Mouse (Mus musculus) liver, embryonic 16.5 days (tissue): ENCODE data around the gene Wdr81. TPM values are rescaled to one million over a fixed set of nuclear protein-coding genes. Genes with fewer than 3 reads are reported as not detected.

Experiments
- ATAC-seq: fragments of 200-750 bp; cut with Nextera tagmentation; 2 replicates; pipeline ENCODE4 v1.8.0; 2017; ENCODE audit warnings: low read depth, mild to moderate bottlenecking, moderate number of reproducible peaks, moderate library complexity
- H3K27ac ChIP-seq: fragments of 300-500 bp; sonication (generic); 2 replicates; pipeline ENCODE4 v1.5.1; 2014; ENCODE audit warnings: mild to moderate bottlenecking, low read length
- H3K27me3 ChIP-seq: fragments of 300-500 bp; sonication (generic); 2 replicates; pipeline ENCODE4 v1.6.1; 2014; ENCODE audit warnings: low read depth, low read length, mixed read lengths; ENCODE audit not compliant: control insufficient read depth, insufficient read depth
- H3K36me3 ChIP-seq: fragments of 300-500 bp; sonication (generic); 2 replicates; pipeline ENCODE4 v1.6.1; 2014; ENCODE audit warnings: mild to moderate bottlenecking; ENCODE audit not compliant: control insufficient read depth, insufficient read depth
- H3K4me1 ChIP-seq: fragments of 300-500 bp; sonication (generic); 2 replicates; pipeline ENCODE4 v1.6.1; 2014; ENCODE audit warnings: low read depth, low read length, mixed read lengths; ENCODE audit not compliant: control insufficient read depth
- H3K4me2 ChIP-seq: fragments of 300-500 bp; sonication (generic); 2 replicates; pipeline ENCODE4 v1.6.1; 2014; ENCODE audit warnings: low read depth, low read length, mixed read lengths
- H3K4me3 ChIP-seq: fragments of 300-500 bp; sonication (generic); 2 replicates; pipeline ENCODE4 v1.5.1; 2014; ENCODE audit warnings: low read depth, mild to moderate bottlenecking, low read length
- H3K9ac ChIP-seq: fragments of 300-500 bp; sonication (generic); 2 replicates; pipeline ENCODE4 v1.6.1; 2014; ENCODE audit warnings: low read depth, low read length
- H3K9me3 ChIP-seq: fragments of 300-500 bp; sonication (generic); replicated peaks from 2 replicates; pipeline ENCODE4 v1.6.1; 2016; ENCODE audit warnings: low read length; ENCODE audit not compliant: control insufficient read depth
- WGBS: fragments of 180-500 bp; shearing (Covaris S2); extraction: QIAGEN DNeasy Blood & Tissue Kit; methylation state at CpG from one replicate; pipeline ENCODE4 v1.1.7; 2014; ENCODE audit not compliant: insufficient replicate concordance; 5-methylcytosine and 5-hydroxymethylcytosine counted together
- polyA plus RNA-seq: library from polyadenylated mRNA; unstranded; fragments of >200 nt; fragmentation: Nextera tagmentation; extraction: Ambion mirVana; gene quantifications from 2 replicates; pipeline ENCODE4 v1.2.1, GENCODE M21; 2015

Gene Wdr81
- polyA plus RNA-seq, 1 experiment from 2014 or later: 24.9 TPM

- Histone ChIP-seq H3K4me1 (peaks cover 31% of the 10 kb centered on the region), H3K4me2 (no peak overlapping the region), H3K9me3 (peaks cover 3% of the 10 kb centered on the region; the same call in 1 of the 2 replicates), H3K36me3 (peaks cover 9% of the 10 kb centered on the region), H3K9ac (no peak overlapping the region), H3K27ac (no peak overlapping the region), H3K27me3 (no peaks in the 10 kb centered on the region), H3K4me3 (no peak overlapping the region)
- ATAC-seq: no peak
- WGBS: 57% methylated on average over 3 of the region's 3 CpGs
These were observed 16.2 kb upstream of the Wdr81 start for GRCm38 (mm10) chr11:75470675-75471074.

GRCm38 (mm10) chr11:75469261-75469660 lies 14.7 kb upstream of the Wdr81 start:
- Histone ChIP-seq H3K27ac (no peak overlapping the region), H3K36me3 (peaks cover 23% of the 10 kb centered on the region), H3K4me3 (no peak overlapping the region), H3K9ac (no peak overlapping the region), H3K27me3 (no peaks in the 10 kb centered on the region), H3K4me1 (peaks cover 35% of the 10 kb centered on the region), H3K9me3 (peaks cover 3% of the 10 kb centered on the region; the same call in 1 of the 2 replicates), H3K4me2 (no peak overlapping the region)
- WGBS: 79% methylated on average over 4 of the region's 4 CpGs
- ATAC-seq: no peak

GRCm38 (mm10) chr11:75468410-75468809 lies 13.9 kb upstream of the Wdr81 start:
- H3K4me3 ChIP-seq: peak overlapping the region; percentile 56
- no peaks in the 10 kb centered on the region for H3K27me3 ChIP-seq
- H3K36me3 ChIP-seq: peaks cover 27% of the 10 kb centered on the region
- H3K27ac ChIP-seq: peak overlapping the region; percentile 54; the same call in 1 of the 2 replicates
- H3K9ac ChIP-seq: peak overlapping the region; percentile 56
- H3K4me2 ChIP-seq: peak overlapping the region; percentile 69
- peaks cover 41% of the 10 kb centered on the region for H3K4me1 ChIP-seq
- 52% methylated on average over 7 of the region's 7 CpGs for WGBS
- no peak for ATAC-seq
- peaks cover 3% of the 10 kb centered on the region; the same call in 1 of the 2 replicates for H3K9me3 ChIP-seq

- Histone ChIP-seq H3K9ac (peak overlapping the region; percentile 56), H3K9me3 (peaks cover 3% of the 10 kb centered on the region; the same call in 1 of the 2 replicates), H3K27ac (peak overlapping the region; percentile 54), H3K4me3 (peak overlapping the region; percentile 56), H3K4me1 (peaks cover 43% of the 10 kb centered on the region), H3K36me3 (peaks cover 29% of the 10 kb centered on the region), H3K27me3 (no peaks in the 10 kb centered on the region), H3K4me2 (peak overlapping the region; percentile 69)
- ATAC-seq: peak; percentile 75
- 15% methylated on average over 19 of the region's 19 CpGs for WGBS
These were observed 13.1 kb upstream of the Wdr81 start for GRCm38 (mm10) chr11:75467512-75468215.

- Histone ChIP-seq H3K4me1 (peaks cover 42% of the 10 kb centered on the region), H3K9ac (no peak overlapping the region), H3K27me3 (no peaks in the 10 kb centered on the region), H3K4me3 (no peak overlapping the region), H3K9me3 (peaks cover 3% of the 10 kb centered on the region; the same call in 1 of the 2 replicates), H3K4me2 (peak overlapping the region; percentile 69), H3K36me3 (peaks cover 29% of the 10 kb centered on the region), H3K27ac (no peak overlapping the region)
- WGBS: 95% methylated on average over 4 of the region's 4 CpGs
- no peak for ATAC-seq
These were observed 12.4 kb upstream of the Wdr81 start for GRCm38 (mm10) chr11:75466731-75467505.

- Histone ChIP-seq H3K4me2 (no peak overlapping the region), H3K36me3 (peaks cover 29% of the 10 kb centered on the region), H3K27me3 (no peaks in the 10 kb centered on the region), H3K4me1 (peaks cover 44% of the 10 kb centered on the region), H3K27ac (no peak overlapping the region), H3K4me3 (no peak overlapping the region), H3K9me3 (peaks cover 3% of the 10 kb centered on the region; the same call in 1 of the 2 replicates), H3K9ac (no peak overlapping the region)
- WGBS: 77% methylated on average over 6 of the region's 6 CpGs
- no peak for ATAC-seq
These were observed 10.5 kb upstream of the Wdr81 start for GRCm38 (mm10) chr11:75465051-75465450.

GRCm38 (mm10) chr11:75464417-75464816 lies 9.9 kb upstream of the Wdr81 start:
- WGBS: 80% methylated on average over 6 of the region's 6 CpGs
- Histone ChIP-seq H3K9me3 (peaks cover 3% of the 10 kb centered on the region; the same call in 1 of the 2 replicates), H3K4me2 (no peak overlapping the region), H3K4me3 (no peak overlapping the region), H3K9ac (no peak overlapping the region), H3K27me3 (no peaks in the 10 kb centered on the region), H3K4me1 (peaks cover 49% of the 10 kb centered on the region), H3K27ac (no peak overlapping the region), H3K36me3 (peaks cover 29% of the 10 kb centered on the region)
- ATAC-seq: no peak

- peak overlapping the region; percentile 77 for H3K4me3 ChIP-seq
- peak overlapping the region; percentile 98 for H3K27ac ChIP-seq
- no peak for ATAC-seq
- H3K4me2 ChIP-seq: peak overlapping the region; percentile 84
- no peaks in the 10 kb centered on the region for H3K27me3 ChIP-seq
- WGBS: 71% methylated on average over 4 of the region's 4 CpGs
- H3K9ac ChIP-seq: peak overlapping the region; percentile 83
- H3K9me3 ChIP-seq: peaks cover 3% of the 10 kb centered on the region; the same call in 1 of the 2 replicates
- peaks cover 54% of the 10 kb centered on the region for H3K4me1 ChIP-seq
- H3K36me3 ChIP-seq: peaks cover 29% of the 10 kb centered on the region
These were observed 9.1 kb upstream of the Wdr81 start for GRCm38 (mm10) chr11:75463624-75464023.
